ENCODE assay signal across 8 mouse cellular contexts in the genomic region with DNA sequence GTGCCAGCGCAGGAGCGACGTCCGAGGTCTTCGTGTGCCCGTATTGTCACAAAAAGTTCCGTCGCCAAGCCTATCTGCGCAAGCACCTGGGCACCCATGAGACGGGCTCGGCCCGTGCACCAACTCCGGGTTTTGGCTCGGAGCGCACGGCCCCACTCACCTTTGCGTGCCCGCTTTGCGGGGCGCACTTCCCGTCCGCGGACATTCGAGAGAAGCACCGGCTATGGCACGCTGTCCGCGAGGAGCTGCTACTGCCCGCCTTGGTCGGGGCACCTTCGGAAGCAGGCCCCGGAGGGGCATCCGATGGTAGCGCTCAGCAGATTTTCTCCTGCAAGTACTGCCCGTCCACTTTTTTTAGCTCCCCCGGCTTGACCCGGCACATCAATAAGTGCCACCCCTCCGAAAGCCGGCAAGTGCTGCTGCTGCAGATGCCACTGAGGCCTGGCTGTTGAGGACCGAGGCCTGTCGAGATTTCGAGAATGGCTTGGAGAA. TPM values are rescaled to one million over a fixed set of nuclear protein-coding genes. Genes with fewer than 3 reads are reported as not detected.
DNase-seq lines count a peak whose midpoint lies in the region; ATAC-seq and TF ChIP-seq lines count a peak whose summit lies in the region.

No protein-coding gene starts in this region.

- no peak for ATAC-seq in liver, embryonic 12.5 days

- no peak overlapping the region for H3K9ac ChIP-seq in liver, embryonic 12.5 days

- 9% methylated on average over 42 of the region's 42 CpGs for WGBS in liver, embryonic 12.5 days (ENCODE audit: insufficient replicate concordance)

- H3K27ac ChIP-seq in testis, adult 2 months (ENCODE audit: control insufficient read depth, insufficient read depth, low read depth, low read length): no peak overlapping the region
- H3K27ac ChIP-seq in liver, embryonic 12.5 days: no peak overlapping the region

- no peaks in the 10 kb centered on the region for H3K36me3 ChIP-seq in testis, adult 2 months (ENCODE audit: control insufficient read depth, insufficient read depth, low read length)
- no peaks in the 10 kb centered on the region for H3K36me3 ChIP-seq in liver, embryonic 12.5 days

- H3K4me2 ChIP-seq in liver, embryonic 12.5 days: peak overlapping the region; percentile 85

- no peak for TF ChIP-seq POLR2A in testis, adult 2 months (IDR thresholded peaks at IDR 0.05; ENCODE audit: control insufficient read depth, low read depth, low read length)

- H3K9me3 ChIP-seq in liver, embryonic 12.5 days (replicated peaks): no peaks in the 10 kb centered on the region

- H3K27me3 ChIP-seq in testis, adult 2 months (ENCODE audit: control insufficient read depth, insufficient read depth, low read length): no peaks in the 10 kb centered on the region
- H3K27me3 ChIP-seq in liver, embryonic 12.5 days (replicated peaks): peaks cover 59% of the 10 kb centered on the region

- DNase-seq in cerebellum, postnatal 14 days: peak; percentile 23 to 31
- no peak for DNase-seq in cerebellum, adult 18-20 months
- DNase-seq in testis, postnatal 14 days (ENCODE audit: low spot score): no peak
- peak; percentile 42 for DNase-seq in testis, postnatal 10 days (ENCODE audit: low spot score)
- DNase-seq in layer of hippocampus, adult 9-11 months: no peak
- DNase-seq in MN1 (ENCODE audit: low spot score): no peak

- H3K4me1 ChIP-seq in testis, adult 2 months (ENCODE audit: control insufficient read depth, insufficient read depth, low read length): peaks cover 22% of the 10 kb centered on the region
- H3K4me1 ChIP-seq in liver, embryonic 12.5 days: peaks cover 30% of the 10 kb centered on the region

- TF ChIP-seq CTCF in testis, adult 2 months (IDR thresholded peaks at IDR 0.05; ENCODE audit: control insufficient read depth, insufficient read depth, insufficient replicate concordance, low read depth, low read length): no peak

- peak overlapping the region; percentile 85 for H3K4me3 ChIP-seq in testis, adult 2 months (ENCODE audit: control insufficient read depth, low read depth, low read length)
- peak overlapping the region; percentile 54 for H3K4me3 ChIP-seq in liver, embryonic 12.5 days

RNA-seq across cellular contexts. Expression of a gene that starts 1.3 kb away (rescaled TPM):
- polyA plus RNA-seq in testis, adult 2 months (2012; rRNA removed): not detected in 2 replicates
- 0.10 TPM in 1 of 2 replicates, not detected in the other for polyA plus RNA-seq in liver, embryonic 12.5 days (2016; fragmentation: Nextera tagmentation; extraction: Ambion mirVana)

RNA-seq across cellular contexts. Expression of a gene that starts 35.5 kb away (rescaled TPM):
- polyA plus RNA-seq in testis, adult 2 months (2012; rRNA removed): 375 and 376 TPM in 2 replicates
- polyA plus RNA-seq in liver, embryonic 12.5 days (2016; fragmentation: Nextera tagmentation; extraction: Ambion mirVana): not detected in 2 replicates

Comparison
In these comparisons a context has a peak if more than half of its experiments do, and no peak if none do; other contexts are left out.
1. DNase-seq: peak in cerebellum, postnatal 14 days (2 of 2) and testis, postnatal 10 days (single experiment); none in cerebellum, adult 18-20 months (0 of 2), testis, postnatal 14 days (single experiment), layer of hippocampus, adult 9-11 months (single experiment) and MN1 (single experiment).
2. RNA of a gene that starts 35.5 kb away (polyA plus RNA-seq): 375 to 376 TPM in testis, adult 2 months; not detected in liver, embryonic 12.5 days; every median in the first group is over 100 times any median in the second.